Mouse (Mus musculus): ENCODE measurements around the gene Hck.
A peak's percentile ranks its signal among the peaks of the same experiment; 100 is the strongest.

DNA sequence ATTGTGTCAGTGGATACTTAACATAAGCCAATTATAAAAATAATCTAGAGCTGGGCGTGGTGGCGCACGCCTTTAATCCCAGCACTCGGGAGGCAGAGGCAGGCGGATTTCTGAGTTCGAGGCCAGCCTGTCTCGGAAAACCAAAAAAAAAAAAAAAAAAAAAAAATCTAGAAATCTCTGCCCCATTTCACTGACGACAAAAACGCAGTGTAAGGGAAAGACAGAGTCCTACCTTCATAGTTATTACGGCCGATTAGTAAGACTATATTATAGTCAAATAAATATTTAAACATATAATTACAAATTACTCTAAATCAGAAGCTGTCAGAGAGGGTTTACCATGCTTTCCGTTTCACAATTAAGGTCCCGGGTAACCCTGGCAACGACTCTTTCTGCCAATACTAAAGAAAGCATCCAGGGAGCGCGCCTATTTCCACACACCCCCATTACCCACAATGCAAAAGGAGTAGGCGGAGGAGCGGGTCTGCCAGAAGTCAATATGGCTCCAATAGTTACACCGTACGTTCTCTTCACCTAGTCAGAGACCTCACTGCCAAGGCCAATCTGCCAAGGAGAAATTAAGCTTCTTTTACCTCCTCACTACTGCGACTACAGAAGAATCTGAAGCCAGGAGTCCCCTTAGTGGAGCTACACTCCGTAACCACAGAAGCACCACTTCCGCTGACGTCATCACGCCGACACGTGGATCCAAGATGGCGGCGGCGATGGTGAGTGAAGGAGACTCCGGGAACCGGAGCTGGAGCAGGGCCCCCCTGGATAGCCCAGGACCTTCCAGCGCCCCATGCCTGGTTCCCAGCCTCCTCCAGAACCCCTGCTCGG lies 52.8 kb downstream of the Hck start, which contains the start of gene Tm9sf4:
- TF ChIP-seq POLR2A (IDR thresholded peaks at IDR 0.05; ENCODE audit: borderline replicate concordance, insufficient read depth, low read length) (peak; percentile 83; the same call in 1 of the 2 replicates), CTCF (IDR thresholded peaks at IDR 0.05; ENCODE audit: borderline replicate concordance, insufficient read depth, low read depth, low read length) (no peak)
